Mouse (Mus musculus) cerebellum, adult 2 months (tissue): ENCODE data around the gene Aqp2.

Source experiments
- CTCF ChIP-seq: fragments of 200-500 bp; IDR thresholded peaks from 2 replicates; pipeline ENCODE4 v1.5.1; 2011; ENCODE audit warnings: low read depth, mild to moderate bottlenecking, control low read depth, low read length, moderate library complexity, borderline replicate concordance; ENCODE audit not compliant: insufficient read depth
- POLR2A ChIP-seq: fragments of 200-500 bp; IDR thresholded peaks from 2 replicates; pipeline ENCODE4 v1.6.1; 2011; ENCODE audit warnings: low read length, control low read depth, borderline replicate concordance; ENCODE audit not compliant: insufficient read depth

DNA sequence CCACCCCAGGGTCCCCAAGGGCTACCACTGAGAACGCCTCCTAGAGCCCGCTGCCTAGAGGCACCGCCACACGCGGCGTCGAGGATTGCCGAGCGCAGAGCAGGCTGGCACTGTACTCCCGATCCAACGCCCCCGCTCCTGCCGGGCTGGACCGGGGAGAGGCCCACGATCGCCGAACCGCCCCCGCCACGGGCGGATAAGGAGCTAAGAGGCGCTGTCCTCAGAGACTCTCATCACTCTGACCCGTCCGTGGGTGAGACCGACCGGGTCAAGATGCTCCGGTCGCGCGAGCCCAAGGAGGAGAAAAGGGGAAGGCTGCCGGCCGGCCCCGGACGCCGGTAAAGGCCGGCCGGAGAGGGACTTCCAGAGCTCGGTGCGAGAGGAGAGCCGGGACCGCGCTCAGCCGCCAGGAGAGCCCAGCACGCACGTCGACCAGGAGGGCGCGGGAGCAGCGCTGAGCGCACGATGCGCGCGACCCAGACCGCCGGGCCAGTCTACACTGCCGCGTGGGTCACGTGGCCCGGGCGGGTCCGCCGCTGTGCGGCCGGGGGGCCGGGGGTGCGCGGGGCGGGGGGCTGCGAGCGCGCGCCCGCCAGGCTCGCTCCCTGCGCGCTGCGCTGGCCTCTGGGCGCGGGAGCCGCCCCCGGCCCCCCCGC is 11.7 kb downstream of the Aqp2 start, which contains the start of gene Aqp5:
- TF ChIP-seq CTCF (no peak), POLR2A (no peak)
